24 mouse cellular contexts compared by ENCODE assay signal in the genomic region with DNA sequence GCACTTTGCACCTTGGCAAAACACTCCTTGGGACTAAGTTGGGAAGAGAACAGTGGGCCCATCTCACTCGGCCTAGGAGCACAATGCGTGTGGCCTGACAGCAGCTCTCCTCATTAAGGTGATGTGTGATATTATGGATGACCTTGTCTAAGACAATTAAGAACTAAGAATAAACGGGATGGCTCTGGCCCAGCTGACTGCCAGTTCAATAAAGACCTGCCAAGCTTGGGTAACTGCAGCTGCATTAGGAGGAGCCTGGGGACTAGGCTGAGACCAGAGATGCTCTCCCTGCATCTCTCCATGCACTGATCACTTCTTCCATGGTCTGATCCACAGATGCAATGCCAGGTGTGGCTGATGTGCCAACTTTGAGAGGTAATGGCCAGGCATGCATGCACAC.
DNase-seq lines count a peak whose midpoint lies in the region; ATAC-seq lines count a peak whose summit lies in the region.
"Had no signal": no experiment of that assay in that cellular context is flagged by ENCODE, and none has a peak within 500 bp of the region (broad histone marks: within the 10 kb centered on the region; RNA-seq: fewer than 3 reads in every experiment).

No protein-coding gene starts in this region.

- ATAC-seq in hindbrain, embryonic 16.5 days = peak; percentile 48
- ATAC-seq in hindbrain, embryonic 11.5 days (ENCODE audit: low FRiP score) = no peak
- ATAC-seq: CD4-positive, CD25-positive, alpha-beta regulatory T cell, adult 4 months; forebrain, postnatal 0 days; intestine, postnatal 0 days had no signal

- intact Hi-C loops in heart, postnatal 36 days (cut with DNase I) = no loop called here

- no peak overlapping the region for H3K4me3 ChIP-seq in hindbrain, embryonic 16.5 days (ENCODE audit: low read length)
- no peak overlapping the region for H3K4me3 ChIP-seq in hindbrain, embryonic 11.5 days (ENCODE audit: low read depth, low read length)
- H3K4me3 ChIP-seq: embryonic facial prominence, embryonic 10.5 days; embryonic facial prominence, embryonic 15.5 days; forebrain, embryonic 12.5 days; limb, embryonic 13.5 days; lung, embryonic 15.5 days; midbrain, embryonic 10.5 days; stomach, embryonic 15.5 days had no signal

- no peak overlapping the region for H3K27ac ChIP-seq in hindbrain, embryonic 16.5 days (ENCODE audit: low read depth, low read length)
- no peak overlapping the region for H3K27ac ChIP-seq in hindbrain, embryonic 11.5 days (ENCODE audit: low read depth, low read length)
- H3K27ac ChIP-seq: embryonic facial prominence, embryonic 10.5 days; embryonic facial prominence, embryonic 15.5 days; forebrain, embryonic 12.5 days; limb, embryonic 13.5 days; lung, embryonic 15.5 days; midbrain, embryonic 10.5 days; stomach, embryonic 15.5 days had no signal

- no peaks in the 10 kb centered on the region for H3K27me3 ChIP-seq in hindbrain, embryonic 16.5 days (replicated peaks; ENCODE audit: control insufficient read depth, insufficient read depth, low read length)
- H3K27me3 ChIP-seq in hindbrain, embryonic 11.5 days (ENCODE audit: control insufficient read depth, insufficient read depth, low read length) = no peaks in the 10 kb centered on the region
- H3K27me3 ChIP-seq: embryonic facial prominence, embryonic 15.5 days; forebrain, embryonic 12.5 days; limb, embryonic 13.5 days; lung, embryonic 15.5 days; stomach, embryonic 15.5 days had no signal

- peak; percentile 21 for DNase-seq in heart, adult 8-10 months (ENCODE audit: low spot score)
- no peak for DNase-seq in heart, postnatal 36 days
- DNase-seq in hindbrain, embryonic 11.5 days (ENCODE audit: low spot score) = no peak
- peak; percentile 24 for DNase-seq in Muller cell, postnatal 12 days (ENCODE audit: inconsistent ontology term)
- DNase-seq in heart, postnatal 4 days = peak; percentile 5
- no peak for DNase-seq in thymus, postnatal 25 days
- DNase-seq: adrenal gland, postnatal 25 days; cerebellum, postnatal 25 days; forebrain, postnatal 0 days; gastrocnemius, postnatal 10 days; kidney, adult 9 months; kidney, postnatal 10 days; right cerebral cortex, postnatal 25 days had no signal

- H3K4me1 ChIP-seq in hindbrain, embryonic 16.5 days (ENCODE audit: control insufficient read depth, insufficient read depth, low read depth, low read length) = peaks cover 14% of the 10 kb centered on the region
- H3K4me1 ChIP-seq in hindbrain, embryonic 11.5 days (replicated peaks; ENCODE audit: control insufficient read depth, insufficient read depth, low read length) = no peaks in the 10 kb centered on the region

- H3K4me2 ChIP-seq in hindbrain, embryonic 16.5 days (ENCODE audit: low read length) = no peak overlapping the region
- H3K4me2 ChIP-seq in hindbrain, embryonic 11.5 days (replicated peaks; ENCODE audit: low read depth, low read length) = no peak overlapping the region
- H3K4me2 ChIP-seq: embryonic facial prominence, embryonic 15.5 days; forebrain, embryonic 12.5 days; limb, embryonic 13.5 days; liver, embryonic 11.5 days; lung, embryonic 15.5 days; stomach, embryonic 15.5 days had no signal

- 32% methylated on average over 3 of the region's 3 CpGs for WGBS in hindbrain, embryonic 16.5 days
- 65% methylated on average over 3 of the region's 3 CpGs for WGBS in hindbrain, embryonic 11.5 days

- no peaks in the 10 kb centered on the region for H3K36me3 ChIP-seq in hindbrain, embryonic 16.5 days (ENCODE audit: control insufficient read depth, insufficient read depth, low read length)
- no peaks in the 10 kb centered on the region for H3K36me3 ChIP-seq in hindbrain, embryonic 11.5 days (ENCODE audit: control insufficient read depth, insufficient read depth, low read length)
- H3K36me3 ChIP-seq: embryonic facial prominence, embryonic 10.5 days; embryonic facial prominence, embryonic 15.5 days; forebrain, embryonic 12.5 days; limb, embryonic 13.5 days; lung, embryonic 15.5 days; midbrain, embryonic 10.5 days; stomach, embryonic 15.5 days had no signal

- H3K9me3 ChIP-seq in hindbrain, embryonic 16.5 days (ENCODE audit: control insufficient read depth, low read length) = no peaks in the 10 kb centered on the region
- no peaks in the 10 kb centered on the region for H3K9me3 ChIP-seq in hindbrain, embryonic 11.5 days (ENCODE audit: control insufficient read depth, low read length)
- H3K9me3 ChIP-seq: embryonic facial prominence, embryonic 10.5 days; embryonic facial prominence, embryonic 15.5 days; forebrain, embryonic 12.5 days; limb, embryonic 13.5 days; lung, embryonic 15.5 days; midbrain, embryonic 10.5 days; stomach, embryonic 15.5 days had no signal

- no peak overlapping the region for H3K9ac ChIP-seq in hindbrain, embryonic 16.5 days (ENCODE audit: low read depth, low read length)
- no peak overlapping the region for H3K9ac ChIP-seq in hindbrain, embryonic 11.5 days (ENCODE audit: low read depth, low read length)
- H3K9ac ChIP-seq: embryonic facial prominence, embryonic 15.5 days; forebrain, embryonic 12.5 days; forebrain, postnatal 0 days; limb, embryonic 13.5 days; lung, embryonic 15.5 days; stomach, embryonic 15.5 days had no signal

Comparison
In these comparisons a context has a peak if more than half of its experiments do, and no peak if none do; other contexts are left out.
1. DNase-seq: peak in heart, adult 8-10 months (single experiment), Muller cell, postnatal 12 days (single experiment) and heart, postnatal 4 days (single experiment); none in heart, postnatal 36 days (0 of 2), hindbrain, embryonic 11.5 days (single experiment) and thymus, postnatal 25 days (single experiment).